Mouse (Mus musculus) naive thymus-derived CD4-positive, alpha-beta T cell, adult 2 months (primary cell): Measurements from ENCODE around the gene Ccni.

Experiments
- DNase-seq: peaks from one replicate; pipeline ENCODE4 v3.0.0-alpha.2; 2011; ENCODE audit warnings: low read depth

Ccni gene

GRCm38 (mm10) chr5:93201181-93201580 lies 5.1 kb downstream of the Ccni start:
- no peak for DNase-seq

- no peak for DNase-seq
Measured at GRCm38 (mm10) chr5:93198232-93198631, 8.1 kb downstream of the Ccni start.

- DNase-seq: no peak
Measured at GRCm38 (mm10) chr5:93190428-93190827, 15.9 kb downstream of the Ccni start.

- no peak for DNase-seq
Measured at GRCm38 (mm10) chr5:93189607-93190006, 16.7 kb downstream of the Ccni start.

GRCm38 (mm10) chr5:93184548-93184947 lies 21.7 kb downstream of the Ccni start:
- no peak for DNase-seq

- no peak for DNase-seq
Measured at GRCm38 (mm10) chr5:93183311-93183710, 23.0 kb downstream of the Ccni start.

GRCm38 (mm10) chr5:93180252-93180651 lies 26.0 kb downstream of the Ccni start:
- DNase-seq: peak; percentile 64

GRCm38 (mm10) chr5:93178616-93179015 lies 27.7 kb downstream of the Ccni start:
- no peak for DNase-seq

- no peak for DNase-seq
Measured at GRCm38 (mm10) chr5:93174675-93175074, 31.6 kb downstream of the Ccni start.

GRCm38 (mm10) chr5:93172536-93172935 lies 33.8 kb downstream of the Ccni start:
- no peak for DNase-seq

- DNase-seq: no peak
Measured at GRCm38 (mm10) chr5:93171420-93171819, 34.9 kb downstream of the Ccni start.

GRCm38 (mm10) chr5:93168654-93169053 lies 37.6 kb downstream of the Ccni start:
- DNase-seq: no peak

- DNase-seq: no peak
Measured at GRCm38 (mm10) chr5:93167919-93168516, 38.3 kb downstream of the Ccni start.

GRCm38 (mm10) chr5:93163541-93163940 lies 42.8 kb downstream of the Ccni start:
- DNase-seq: peak; percentile 53

GRCm38 (mm10) chr5:93154401-93154800 lies 51.9 kb downstream of the Ccni start:
- DNase-seq: no peak

GRCm38 (mm10) chr5:93152451-93152850 lies 53.8 kb downstream of the Ccni start:
- DNase-seq: peak; percentile 47

- no peak for DNase-seq
Measured at GRCm38 (mm10) chr5:93151985-93152384, 54.3 kb downstream of the Ccni start.

- DNase-seq: no peak
Measured at GRCm38 (mm10) chr5:93149969-93150777, 56.1 kb downstream of the Ccni start.

GRCm38 (mm10) chr5:93145504-93145903 lies 60.8 kb downstream of the Ccni start:
- DNase-seq: no peak

GRCm38 (mm10) chr5:93144874-93145273 lies 61.4 kb downstream of the Ccni start:
- no peak for DNase-seq

GRCm38 (mm10) chr5:93143360-93144091 lies 62.8 kb downstream of the Ccni start:
- DNase-seq: no peak

- DNase-seq: no peak
Measured at GRCm38 (mm10) chr5:93140747-93141146, 65.5 kb downstream of the Ccni start.

- no peak for DNase-seq
Measured at GRCm38 (mm10) chr5:93139350-93139749, 66.9 kb downstream of the Ccni start.
